Mouse (Mus musculus): ENCODE measurements around the gene Prr5l.

Gene Prr5l

DNA sequence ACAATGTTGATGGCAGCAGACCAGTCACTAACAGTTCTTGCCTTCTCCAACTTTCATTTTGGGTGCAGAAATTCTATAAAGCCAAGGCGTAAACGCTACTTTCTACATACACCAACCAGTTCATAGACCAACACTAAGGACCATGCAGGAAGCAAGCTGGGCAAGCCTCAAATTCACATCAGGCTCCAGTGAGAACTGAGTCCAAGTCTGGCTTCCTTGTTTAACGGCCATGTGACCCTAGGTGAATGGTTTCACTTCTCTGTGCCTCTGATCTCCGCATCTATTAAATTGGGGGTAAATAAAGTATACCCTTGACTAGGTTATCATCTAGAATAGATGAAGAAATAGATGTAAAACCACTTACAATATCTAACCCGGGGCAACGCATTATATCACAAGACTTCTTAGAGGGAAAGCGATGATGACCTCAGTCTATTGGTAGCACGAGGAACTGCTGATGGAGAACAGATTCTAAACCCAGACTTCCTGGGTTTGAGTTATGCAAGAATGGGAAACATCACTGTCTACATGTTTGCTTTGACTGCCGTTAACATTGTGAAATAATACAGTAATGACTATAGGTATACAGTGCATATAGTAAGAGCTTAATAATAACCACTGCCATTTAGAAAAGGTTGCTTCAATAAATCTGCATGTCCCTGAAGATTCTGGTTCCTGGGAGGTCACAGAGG, 1.2 kb downstream of the Prr5l start:
- DNase-seq (ENCODE audit: low read depth, low spot score) = no peak

DNA sequence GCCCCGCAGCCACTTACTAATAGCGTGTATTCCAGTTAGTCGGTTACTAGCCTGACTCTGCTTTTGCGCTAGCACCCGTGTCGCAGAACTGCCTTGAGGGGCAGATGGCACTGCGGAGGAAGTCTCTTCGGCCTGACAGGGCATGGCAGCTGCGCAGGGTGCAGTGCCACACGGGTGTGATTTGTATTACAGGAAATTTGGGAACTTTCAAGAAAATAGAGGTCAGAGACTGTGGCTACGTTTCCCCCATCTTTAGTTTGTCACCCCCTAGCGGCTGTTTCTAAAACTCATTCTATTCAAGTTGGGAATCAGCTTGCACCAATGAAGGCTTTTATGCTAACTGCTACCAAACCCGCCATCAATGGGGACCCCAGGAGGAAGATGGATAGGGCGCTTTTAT, 11.6 kb downstream of the Prr5l start:
- DNase-seq (ENCODE audit: low read depth, low spot score) = peak; percentile 85

DNA sequence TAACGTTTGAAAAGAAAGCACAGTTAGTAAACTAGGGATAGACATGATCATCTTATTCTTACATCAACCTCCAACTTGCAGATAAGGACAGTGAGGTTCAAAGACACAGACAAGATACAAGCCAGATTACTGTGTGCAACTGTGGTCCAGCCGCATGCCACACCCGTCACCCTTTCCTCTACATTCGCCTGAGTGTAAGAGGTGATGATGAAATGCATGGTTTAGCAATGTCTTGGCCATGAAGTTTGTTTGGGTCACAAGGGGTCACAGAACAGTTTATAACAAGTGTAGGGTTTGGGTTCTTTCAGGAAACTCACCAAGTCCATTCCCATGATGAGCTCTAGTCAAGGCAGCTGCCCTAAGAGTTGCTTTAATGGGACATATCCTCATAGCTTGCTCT, 14.1 kb downstream of the Prr5l start:
- DNase-seq (ENCODE audit: low read depth, low spot score) = peak; percentile 32

DNA sequence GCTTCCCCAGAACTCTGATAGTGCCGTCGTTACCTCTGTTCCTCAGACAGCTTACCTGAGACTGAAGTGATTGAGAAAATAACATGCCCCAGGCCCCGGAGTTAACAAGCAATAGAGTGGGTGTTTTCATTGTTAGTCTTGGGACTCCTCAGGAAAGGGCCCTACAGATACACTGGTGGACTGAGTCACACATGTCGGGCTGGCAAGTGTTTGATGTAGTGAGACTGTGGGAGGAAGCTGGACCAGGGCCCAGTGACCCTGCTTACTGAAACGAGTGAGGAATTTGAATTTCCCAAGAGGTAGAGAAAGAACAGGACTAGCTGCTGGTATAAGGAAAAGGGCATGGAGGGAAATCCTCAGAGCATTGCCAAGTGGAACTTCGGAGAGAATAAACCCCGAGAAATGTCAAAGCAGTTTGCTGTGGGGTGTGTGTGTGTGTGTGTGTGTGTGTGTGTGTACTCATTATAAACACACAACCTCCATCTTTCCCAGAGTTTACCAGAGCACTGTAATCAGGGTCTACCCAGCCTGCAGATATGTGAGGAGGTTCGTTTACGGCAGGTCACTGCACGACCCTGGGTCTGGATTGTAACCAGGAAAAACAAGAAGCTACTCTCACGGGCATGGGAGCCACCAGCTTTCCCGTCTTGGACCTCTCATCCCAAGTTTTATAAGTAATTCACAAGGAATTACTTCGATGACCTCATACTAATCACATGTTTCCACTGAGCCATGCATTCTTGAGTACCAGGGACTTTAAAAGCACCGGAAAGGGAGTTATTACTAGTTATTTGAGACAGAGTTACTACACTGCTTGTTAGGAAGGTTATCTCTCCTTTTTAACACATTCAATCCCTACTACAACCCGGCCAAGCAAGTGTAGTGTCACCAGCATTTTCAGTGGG, 20.4 kb downstream of the Prr5l start:
- peak; percentile 99 for DNase-seq (ENCODE audit: low read depth, low spot score)

- no peak for DNase-seq (ENCODE audit: low read depth, low spot score)
These were observed 21.8 kb downstream of the Prr5l start for GRCm38 (mm10) chr2:101860920-101861485.

- peak; percentile 45 for DNase-seq (ENCODE audit: low read depth, low spot score)
These were observed 26.7 kb downstream of the Prr5l start for GRCm38 (mm10) chr2:101856174-101856573.

DNA sequence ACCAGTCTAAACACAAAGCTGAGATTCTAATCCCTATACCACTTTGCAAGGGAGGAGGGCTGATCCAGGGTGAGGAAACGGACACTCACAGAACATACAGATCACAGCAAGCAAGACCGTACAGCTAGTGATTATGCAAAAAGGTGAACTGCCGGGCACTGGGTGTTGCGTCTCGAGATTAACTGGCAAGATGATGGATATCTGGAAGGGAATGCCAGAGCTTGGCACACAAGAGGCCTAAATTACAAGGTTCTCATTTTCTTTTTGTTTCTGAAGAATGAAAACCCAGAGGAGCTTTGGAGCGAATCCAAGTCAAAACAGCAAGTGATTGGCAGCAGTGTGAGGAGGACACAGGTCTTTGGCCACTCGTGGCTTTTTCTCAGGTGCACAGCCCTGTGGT, 28.0 kb downstream of the Prr5l start:
- DNase-seq (ENCODE audit: low read depth, low spot score) = no peak

GRCm38 (mm10) chr2:101842756-101843155, 40.1 kb downstream of the Prr5l start:
- DNase-seq (ENCODE audit: low read depth, low spot score) = no peak

- DNase-seq (ENCODE audit: low read depth, low spot score) = no peak
These were observed 47.9 kb downstream of the Prr5l start for GRCm38 (mm10) chr2:101834816-101835523.

- no peak for DNase-seq (ENCODE audit: low read depth, low spot score)
These were observed 50.5 kb downstream of the Prr5l start for GRCm38 (mm10) chr2:101832361-101832760.

DNA sequence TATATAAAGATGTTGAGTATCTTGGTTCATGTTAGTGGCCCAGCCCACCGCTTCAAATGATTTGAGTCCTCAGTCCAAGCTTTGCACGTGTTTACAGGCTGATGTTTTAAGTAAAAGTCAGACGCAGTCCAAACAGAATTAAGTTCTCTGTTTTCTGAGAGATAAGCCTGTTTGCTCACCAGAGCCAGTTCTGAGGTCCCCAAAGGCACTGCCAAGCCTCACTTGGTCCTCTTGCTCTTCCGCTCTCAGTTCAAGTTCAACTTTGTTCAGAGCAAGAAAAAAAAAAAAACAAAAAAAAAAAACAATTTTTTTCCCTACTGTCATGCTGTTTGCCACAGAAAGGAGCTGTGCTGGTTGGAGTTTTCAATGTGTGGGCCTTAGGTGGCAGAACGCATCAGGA, 51.0 kb downstream of the Prr5l start:
- DNase-seq (ENCODE audit: low read depth, low spot score) = no peak

GRCm38 (mm10) chr2:101830186-101830915, 52.5 kb downstream of the Prr5l start:
- DNase-seq (ENCODE audit: low read depth, low spot score) = no peak

DNA sequence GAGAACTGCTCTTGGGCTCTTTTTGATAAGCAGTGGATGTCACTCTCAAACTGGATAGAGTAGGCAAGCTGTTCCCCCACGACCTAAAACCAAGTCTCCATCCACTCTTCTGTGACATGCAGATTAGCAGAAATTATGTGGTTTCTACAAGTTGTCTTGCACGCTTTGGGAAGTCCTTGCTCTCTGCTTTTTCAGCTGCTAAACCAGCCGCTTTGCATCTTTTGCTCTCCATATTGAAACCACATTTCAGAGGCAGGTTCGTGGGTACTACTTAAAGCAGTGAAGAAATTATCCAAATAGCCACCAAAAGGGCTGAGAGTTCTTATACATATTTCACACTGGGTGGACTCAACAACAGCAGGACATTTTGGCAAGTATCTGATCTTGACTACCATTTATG, 53.8 kb downstream of the Prr5l start:
- no peak for DNase-seq (ENCODE audit: low read depth, low spot score)

DNA sequence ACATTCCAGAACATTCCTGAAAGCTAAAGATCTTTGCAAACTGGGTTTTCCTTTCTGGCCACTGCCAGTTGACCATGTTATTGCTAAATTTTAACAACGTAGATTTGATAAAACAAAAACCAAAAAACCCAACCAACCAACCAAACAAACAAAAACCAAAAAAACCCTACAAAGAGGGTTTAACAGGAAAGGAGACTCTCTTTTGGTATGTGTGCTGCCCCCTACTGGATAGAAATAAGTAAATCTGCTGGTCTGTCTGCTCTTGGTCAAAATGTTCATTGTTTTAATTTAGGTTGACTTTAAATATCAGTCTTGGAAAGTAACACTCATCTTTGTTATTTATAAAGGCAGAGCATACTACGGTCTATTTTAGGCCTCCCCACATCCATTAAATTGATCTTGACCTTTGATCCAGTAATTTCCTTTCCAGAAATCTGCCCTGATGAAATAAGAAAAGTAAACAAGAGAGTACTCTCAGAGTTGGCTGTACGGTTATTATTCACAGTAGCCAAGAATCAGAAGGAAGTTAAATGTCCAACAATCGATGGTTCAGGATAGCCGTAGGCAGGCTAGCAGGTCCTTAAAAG, 54.7 kb downstream of the Prr5l start:
- DNase-seq (ENCODE audit: low read depth, low spot score) = peak; percentile 76

DNA sequence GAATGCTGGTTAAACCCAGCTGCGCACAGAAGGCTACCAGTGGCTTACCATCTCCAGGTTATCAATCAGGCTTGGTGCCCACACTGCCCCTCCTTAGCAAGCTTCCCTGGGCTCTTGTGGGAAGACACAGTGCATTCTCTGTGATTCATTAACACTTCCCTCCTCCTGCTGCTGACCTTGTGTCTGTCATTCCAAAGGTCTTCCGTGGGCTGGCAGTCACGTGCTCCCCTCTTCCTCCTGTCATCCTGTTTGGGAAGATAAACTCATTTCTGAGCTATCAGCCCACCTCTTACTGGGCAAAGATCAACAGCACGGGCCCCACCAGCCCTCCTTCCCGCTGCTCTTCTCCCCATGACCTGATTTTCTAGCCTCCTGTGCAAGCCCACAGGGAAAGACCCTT, 55.2 kb downstream of the Prr5l start:
- DNase-seq (ENCODE audit: low read depth, low spot score) = peak; percentile 44

DNA sequence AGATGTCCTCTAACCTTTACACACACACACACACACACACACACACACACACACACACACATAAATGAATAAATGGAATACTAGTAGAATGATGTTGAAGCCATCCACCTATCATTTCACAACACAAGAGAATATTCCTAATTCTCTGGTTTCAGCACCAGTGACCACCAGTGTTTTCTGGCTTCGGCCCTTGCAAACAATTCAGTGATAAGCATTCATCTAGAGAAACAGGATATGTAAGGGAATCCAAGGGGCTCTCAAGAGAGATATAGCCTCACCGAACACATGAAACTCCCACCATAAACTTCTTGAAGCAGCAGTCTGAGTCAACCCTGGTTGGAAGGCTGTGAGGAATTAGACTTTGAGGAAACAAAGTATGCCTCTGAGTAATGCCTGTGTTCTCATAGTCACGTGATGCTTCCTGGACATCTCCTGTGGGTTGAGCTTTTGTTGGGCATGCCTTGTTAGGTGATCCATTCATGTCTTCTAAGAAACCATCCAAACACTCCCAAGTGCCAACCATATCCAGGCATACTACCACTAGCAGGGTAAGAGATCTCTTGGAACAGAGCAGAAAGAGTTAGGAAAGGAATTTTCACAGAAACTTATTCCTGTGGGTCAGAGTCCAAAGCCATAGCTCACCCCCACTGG, 55.8 kb downstream of the Prr5l start:
- peak; percentile 87 for DNase-seq (ENCODE audit: low read depth, low spot score)

DNA sequence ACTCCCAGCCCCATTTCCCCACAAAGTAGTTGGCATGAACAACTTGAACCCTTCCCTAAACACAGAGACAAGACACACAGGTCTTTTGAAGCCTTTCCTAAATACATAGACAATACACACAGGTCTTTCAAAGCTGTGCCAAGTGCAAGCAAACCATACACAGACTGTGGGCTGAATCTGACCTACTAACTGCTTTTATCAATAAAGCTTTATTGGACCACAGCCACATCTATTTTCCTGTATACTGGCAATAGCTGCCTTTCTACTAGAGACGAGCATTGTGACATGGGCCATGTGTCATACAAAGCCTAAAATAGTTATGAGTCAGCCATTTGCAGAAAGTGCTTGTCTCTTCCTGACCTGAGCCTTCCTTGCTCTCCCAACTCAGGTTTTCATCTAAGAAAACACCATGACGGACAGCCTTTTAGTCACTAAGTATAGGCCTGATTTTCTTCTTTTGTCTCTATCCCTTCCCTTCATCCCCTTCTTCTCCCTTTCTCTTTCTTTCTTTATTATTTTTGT, 56.6 kb downstream of the Prr5l start:
- DNase-seq (ENCODE audit: low read depth, low spot score) = peak; percentile 64

DNA sequence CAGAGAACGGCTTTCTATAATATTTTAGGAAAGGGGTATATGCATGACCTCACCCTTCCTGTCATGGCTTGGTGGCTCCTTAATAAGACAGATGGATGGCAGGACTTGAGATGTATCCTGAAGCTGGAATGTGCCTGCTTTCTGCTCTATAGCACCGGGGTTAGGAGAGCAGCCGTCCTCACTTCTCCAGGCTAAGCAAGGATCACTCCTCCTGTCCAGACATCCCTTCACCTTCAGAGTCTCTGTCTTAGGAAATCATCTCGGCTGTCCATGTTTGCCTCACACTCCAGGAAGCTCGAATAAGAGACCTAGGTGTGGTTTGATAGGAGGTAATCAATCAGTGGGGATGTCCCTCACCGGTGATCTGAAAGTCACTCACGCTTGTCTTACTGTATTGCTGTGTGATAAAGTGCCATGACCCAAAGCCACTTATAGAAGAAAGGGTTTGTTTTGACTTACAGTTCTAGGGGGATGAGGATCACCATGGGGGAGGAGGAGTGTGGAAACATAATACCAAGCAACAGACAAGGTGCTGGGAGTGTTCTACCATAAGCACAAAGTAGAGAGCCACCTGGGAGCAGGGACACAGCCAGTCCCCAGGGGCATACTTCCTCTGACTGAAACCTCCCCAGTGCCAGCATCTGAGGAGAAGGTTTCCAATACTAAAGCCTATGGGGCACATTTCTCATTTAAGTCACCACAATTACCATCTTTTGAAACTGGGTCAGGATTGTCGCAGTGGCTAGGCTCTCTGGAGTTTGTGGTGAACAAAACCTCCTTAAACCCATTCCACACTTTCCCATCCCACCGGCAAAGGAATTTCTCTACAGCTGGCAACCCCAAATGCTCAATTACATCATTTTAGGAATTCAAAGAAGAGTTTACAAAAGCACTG, 57.4 kb downstream of the Prr5l start:
- no peak for DNase-seq (ENCODE audit: low read depth, low spot score)

DNA sequence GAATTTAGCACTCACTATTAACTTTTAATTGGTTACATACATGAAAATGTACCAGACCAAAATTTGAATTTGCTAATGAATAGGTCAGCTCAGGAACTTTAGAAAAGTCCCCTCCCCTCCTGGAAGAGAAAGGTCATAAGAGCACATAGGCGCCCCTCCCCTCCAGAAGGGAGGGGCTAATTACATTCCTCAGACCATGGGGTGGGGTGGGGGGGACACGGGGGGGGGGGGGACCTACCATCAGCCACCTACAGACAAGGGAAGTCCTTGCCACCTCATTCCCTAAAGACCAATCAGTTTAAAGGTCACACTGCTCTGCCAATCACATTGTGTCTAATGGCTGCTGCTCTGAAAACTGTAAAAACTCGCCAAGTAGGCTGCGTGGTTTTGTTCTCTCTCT, 59.0 kb downstream of the Prr5l start:
- DNase-seq (ENCODE audit: low read depth, low spot score) = no peak
